Mouse (Mus musculus): ENCODE data around the gene Slit1. TPM values are rescaled to one million over a fixed set of nuclear protein-coding genes. Genes with fewer than 3 reads are reported as not detected.

Gene Slit1
- polyA plus RNA-seq, 1 experiment from 2014 or later, result 17.4 TPM

- no peak overlapping the region for H3K27ac ChIP-seq (ENCODE audit: low read depth, low read length)
- ATAC-seq, result no peak
Observed at GRCm38 (mm10) chr19:41712829-41713228, 30.6 kb downstream of the Slit1 start.

GRCm38 (mm10) chr19:41711665-41712064 is 31.8 kb downstream of the Slit1 start:
- no peak overlapping the region for H3K4me2 ChIP-seq (ENCODE audit: low read length)
- H3K9me3 ChIP-seq (ENCODE audit: control insufficient read depth, low read length), result no peaks in the 10 kb centered on the region
- no peak for ATAC-seq
- H3K4me1 ChIP-seq (ENCODE audit: control insufficient read depth, insufficient read depth, low read depth, low read length), result peaks cover 22% of the 10 kb centered on the region
- H3K9ac ChIP-seq (ENCODE audit: low read depth, low read length), result no peak overlapping the region
- no peak overlapping the region for H3K27ac ChIP-seq (ENCODE audit: low read depth, low read length)
- no peak overlapping the region for H3K4me3 ChIP-seq (ENCODE audit: low read length)
- H3K27me3 ChIP-seq (replicated peaks; ENCODE audit: control insufficient read depth, insufficient read depth, low read length), result no peaks in the 10 kb centered on the region
- 85% methylated on average over 9 of the region's 9 CpGs for WGBS
- no peaks in the 10 kb centered on the region for H3K36me3 ChIP-seq (ENCODE audit: control insufficient read depth, insufficient read depth, low read length)

More at GRCm38 (mm10) chr19:41712829-41713228, 30.6 kb downstream of the Slit1 start:
- no peaks in the 10 kb centered on the region for H3K36me3 ChIP-seq (ENCODE audit: control insufficient read depth, insufficient read depth, low read length)
- no peaks in the 10 kb centered on the region for H3K9me3 ChIP-seq (ENCODE audit: control insufficient read depth, low read length)
- no peaks in the 10 kb centered on the region for H3K27me3 ChIP-seq (replicated peaks; ENCODE audit: control insufficient read depth, insufficient read depth, low read length)
- no peak overlapping the region for H3K4me3 ChIP-seq (ENCODE audit: low read length)
- no peak overlapping the region for H3K4me2 ChIP-seq (ENCODE audit: low read length)
- WGBS, result 65% methylated on average over 8 of the region's 8 CpGs
- no peak overlapping the region for H3K9ac ChIP-seq (ENCODE audit: low read depth, low read length)
- H3K4me1 ChIP-seq (ENCODE audit: control insufficient read depth, insufficient read depth, low read depth, low read length), result peaks cover 22% of the 10 kb centered on the region

DNA sequence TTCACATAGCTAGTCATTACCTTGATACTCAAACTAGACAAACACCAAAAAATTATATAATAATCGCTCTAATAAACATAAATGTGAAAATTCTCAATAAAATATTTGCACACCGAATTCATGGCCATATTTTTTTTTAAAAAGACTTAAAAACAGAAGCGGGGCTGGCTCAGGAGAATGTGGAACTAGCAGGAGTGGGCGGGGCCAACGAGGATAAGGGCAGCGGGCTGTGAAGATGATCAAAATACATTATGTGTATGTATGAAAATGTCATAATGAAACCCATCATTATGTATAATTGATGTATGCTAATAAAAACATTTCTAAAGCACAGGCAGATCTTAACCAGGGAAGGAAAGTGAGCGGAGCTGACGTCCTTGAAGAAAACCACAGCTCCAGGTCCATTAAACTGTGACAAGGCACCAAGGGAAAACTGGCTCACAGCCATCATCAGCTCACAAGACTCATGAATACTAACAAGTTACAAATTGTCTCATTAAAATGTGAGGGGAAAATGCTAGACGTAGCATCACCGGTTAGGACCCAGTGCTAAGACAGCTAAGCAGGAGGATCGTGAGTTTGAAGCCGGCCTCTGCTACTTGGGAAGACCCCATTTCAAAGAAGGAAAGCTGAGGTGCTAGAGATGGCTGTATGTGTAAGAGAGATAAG is 33.8 kb downstream of the Slit1 start:
- Histone ChIP-seq H3K4me3 (ENCODE audit: low read length) (no peak overlapping the region), H3K4me2 (ENCODE audit: low read length) (no peak overlapping the region), H3K27me3 (replicated peaks; ENCODE audit: control insufficient read depth, insufficient read depth, low read length) (no peaks in the 10 kb centered on the region), H3K27ac (ENCODE audit: low read depth, low read length) (no peak overlapping the region), H3K36me3 (ENCODE audit: control insufficient read depth, insufficient read depth, low read length) (no peaks in the 10 kb centered on the region), H3K4me1 (ENCODE audit: control insufficient read depth, insufficient read depth, low read depth, low read length) (peaks cover 24% of the 10 kb centered on the region), H3K9me3 (ENCODE audit: control insufficient read depth, low read length) (no peaks in the 10 kb centered on the region), H3K9ac (ENCODE audit: low read depth, low read length) (no peak overlapping the region)
- no peak for ATAC-seq
- 62% methylated on average over 12 of the region's 12 CpGs for WGBS

- H3K9ac ChIP-seq (ENCODE audit: low read depth, low read length), result no peak overlapping the region
- no peak overlapping the region for H3K4me2 ChIP-seq (ENCODE audit: low read length)
- no peak overlapping the region for H3K4me3 ChIP-seq (ENCODE audit: low read length)
- no peaks in the 10 kb centered on the region for H3K36me3 ChIP-seq (ENCODE audit: control insufficient read depth, insufficient read depth, low read length)
- 29% methylated on average over 12 of the region's 12 CpGs for WGBS
- no peak overlapping the region for H3K27ac ChIP-seq (ENCODE audit: low read depth, low read length)
- no peak for ATAC-seq
- no peaks in the 10 kb centered on the region for H3K27me3 ChIP-seq (replicated peaks; ENCODE audit: control insufficient read depth, insufficient read depth, low read length)
- peaks cover 21% of the 10 kb centered on the region for H3K4me1 ChIP-seq (ENCODE audit: control insufficient read depth, insufficient read depth, low read depth, low read length)
- no peaks in the 10 kb centered on the region for H3K9me3 ChIP-seq (ENCODE audit: control insufficient read depth, low read length)
Observed at GRCm38 (mm10) chr19:41707850-41708249, 35.6 kb downstream of the Slit1 start.

GRCm38 (mm10) chr19:41706094-41706828 is 37.2 kb downstream of the Slit1 start:
- Histone ChIP-seq H3K4me2 (ENCODE audit: low read length) (no peak overlapping the region), H3K4me3 (ENCODE audit: low read length) (no peak overlapping the region), H3K9me3 (ENCODE audit: control insufficient read depth, low read length) (no peaks in the 10 kb centered on the region), H3K27ac (ENCODE audit: low read depth, low read length) (no peak overlapping the region), H3K36me3 (ENCODE audit: control insufficient read depth, insufficient read depth, low read length) (no peaks in the 10 kb centered on the region), H3K4me1 (ENCODE audit: control insufficient read depth, insufficient read depth, low read depth, low read length) (peaks cover 21% of the 10 kb centered on the region), H3K9ac (ENCODE audit: low read depth, low read length) (no peak overlapping the region), H3K27me3 (replicated peaks; ENCODE audit: control insufficient read depth, insufficient read depth, low read length) (no peaks in the 10 kb centered on the region)
- 44% methylated on average over 17 of the region's 17 CpGs for WGBS
- peak; percentile 34; the same call in 1 of the 2 replicates for ATAC-seq

DNA sequence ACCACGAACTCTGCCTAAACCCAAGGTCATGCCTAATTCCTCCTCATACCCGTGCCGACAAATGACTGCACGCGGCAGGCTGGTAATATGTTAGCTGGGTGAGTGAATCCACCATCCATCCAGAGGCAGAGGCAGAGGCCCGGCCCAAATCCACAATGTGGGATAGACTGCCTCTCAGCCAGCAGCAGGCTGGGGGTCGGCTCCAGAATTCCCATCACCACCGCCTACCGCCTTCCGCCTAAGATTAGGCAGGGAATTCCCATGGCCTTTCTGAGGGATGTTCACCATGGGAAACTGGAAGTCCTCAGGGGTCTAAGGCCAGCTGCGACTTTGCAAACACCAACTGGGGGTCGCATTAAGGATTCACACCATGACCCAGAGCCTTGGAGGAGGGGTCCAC is 38.0 kb downstream of the Slit1 start:
- Histone ChIP-seq H3K27me3 (replicated peaks; ENCODE audit: control insufficient read depth, insufficient read depth, low read length) (no peaks in the 10 kb centered on the region), H3K36me3 (ENCODE audit: control insufficient read depth, insufficient read depth, low read length) (no peaks in the 10 kb centered on the region), H3K4me1 (ENCODE audit: control insufficient read depth, insufficient read depth, low read depth, low read length) (peaks cover 21% of the 10 kb centered on the region), H3K9me3 (ENCODE audit: control insufficient read depth, low read length) (no peaks in the 10 kb centered on the region), H3K9ac (ENCODE audit: low read depth, low read length) (no peak overlapping the region), H3K27ac (ENCODE audit: low read depth, low read length) (no peak overlapping the region), H3K4me3 (ENCODE audit: low read length) (no peak overlapping the region), H3K4me2 (ENCODE audit: low read length) (no peak overlapping the region)
- ATAC-seq, result peak; percentile 29; the same call in 1 of the 2 replicates
- WGBS, result 18% methylated on average over 12 of the region's 12 CpGs

- no peak overlapping the region for H3K4me2 ChIP-seq (ENCODE audit: low read length)
- no peak for ATAC-seq
- H3K4me3 ChIP-seq (ENCODE audit: low read length), result no peak overlapping the region
- H3K27me3 ChIP-seq (replicated peaks; ENCODE audit: control insufficient read depth, insufficient read depth, low read length), result no peaks in the 10 kb centered on the region
- H3K27ac ChIP-seq (ENCODE audit: low read depth, low read length), result no peak overlapping the region
- H3K4me1 ChIP-seq (ENCODE audit: control insufficient read depth, insufficient read depth, low read depth, low read length), result peaks cover 31% of the 10 kb centered on the region
- WGBS, result 56% methylated on average over 6 of the region's 6 CpGs
- no peaks in the 10 kb centered on the region for H3K9me3 ChIP-seq (ENCODE audit: control insufficient read depth, low read length)
- no peaks in the 10 kb centered on the region for H3K36me3 ChIP-seq (ENCODE audit: control insufficient read depth, insufficient read depth, low read length)
- no peak overlapping the region for H3K9ac ChIP-seq (ENCODE audit: low read depth, low read length)
Observed at GRCm38 (mm10) chr19:41702638-41703037, 40.8 kb downstream of the Slit1 start.

- no peaks in the 10 kb centered on the region for H3K27me3 ChIP-seq (replicated peaks; ENCODE audit: control insufficient read depth, insufficient read depth, low read length)
- no peak overlapping the region for H3K4me2 ChIP-seq (ENCODE audit: low read length)
- H3K9ac ChIP-seq (ENCODE audit: low read depth, low read length), result no peak overlapping the region
- peak; percentile 38 for ATAC-seq
- no peaks in the 10 kb centered on the region for H3K9me3 ChIP-seq (ENCODE audit: control insufficient read depth, low read length)
- WGBS, result 12% methylated on average over 5 of the region's 5 CpGs
- H3K4me3 ChIP-seq (ENCODE audit: low read length), result no peak overlapping the region
- H3K36me3 ChIP-seq (ENCODE audit: control insufficient read depth, insufficient read depth, low read length), result no peaks in the 10 kb centered on the region
- peaks cover 32% of the 10 kb centered on the region for H3K4me1 ChIP-seq (ENCODE audit: control insufficient read depth, insufficient read depth, low read depth, low read length)
- H3K27ac ChIP-seq (ENCODE audit: low read depth, low read length), result no peak overlapping the region
Observed at GRCm38 (mm10) chr19:41698857-41699424, 44.5 kb downstream of the Slit1 start.

DNA sequence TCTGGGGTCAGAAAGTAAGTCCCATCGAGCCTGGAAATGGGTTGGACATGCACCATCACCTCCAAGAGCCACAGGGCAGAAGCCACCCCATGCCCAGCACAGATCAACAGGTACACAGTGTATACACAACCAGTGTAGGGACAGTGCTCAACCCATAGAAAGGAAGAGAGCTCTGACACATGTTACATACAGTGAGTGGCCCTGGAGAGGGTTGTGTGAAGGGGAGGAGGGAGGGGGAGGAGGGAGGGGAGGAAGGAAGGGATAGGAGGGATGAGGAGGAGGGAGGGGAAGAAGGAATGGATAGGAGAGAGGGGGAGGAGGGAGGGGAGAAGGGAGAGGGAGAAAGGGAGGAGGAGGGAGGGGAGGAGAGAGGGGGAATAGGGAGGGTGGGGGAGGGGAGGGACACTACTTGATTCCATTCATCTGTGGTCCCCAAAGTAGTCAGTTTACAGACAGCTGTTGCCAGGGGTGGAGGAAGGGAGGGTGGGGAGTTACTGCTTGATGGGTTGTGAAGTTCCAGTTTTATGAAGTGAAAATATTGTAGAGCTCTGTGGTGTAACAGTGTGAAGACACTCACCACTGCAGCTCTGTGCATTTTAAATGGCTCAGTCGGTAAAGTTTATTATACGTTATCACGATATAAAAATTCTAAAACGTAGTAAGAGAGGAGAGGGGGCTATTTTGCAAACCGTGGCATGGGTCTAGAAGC is 45.5 kb downstream of the Slit1 start:
- Histone ChIP-seq H3K4me3 (ENCODE audit: low read length) (no peak overlapping the region), H3K36me3 (ENCODE audit: control insufficient read depth, insufficient read depth, low read length) (no peaks in the 10 kb centered on the region), H3K4me2 (ENCODE audit: low read length) (no peak overlapping the region), H3K27ac (ENCODE audit: low read depth, low read length) (0 out of 2 replicates have a peak overlapping the region, but pooled peaks have one; percentile 31), H3K4me1 (ENCODE audit: control insufficient read depth, insufficient read depth, low read depth, low read length) (peaks cover 40% of the 10 kb centered on the region), H3K9me3 (ENCODE audit: control insufficient read depth, low read length) (no peaks in the 10 kb centered on the region), H3K27me3 (replicated peaks; ENCODE audit: control insufficient read depth, insufficient read depth, low read length) (no peaks in the 10 kb centered on the region), H3K9ac (ENCODE audit: low read depth, low read length) (no peak overlapping the region)
- WGBS, result 48% methylated on average over 6 of the region's 6 CpGs
- peak; percentile 24; the same call in 1 of the 2 replicates for ATAC-seq

All from hindbrain, embryonic 16.5 days (tissue).